Mouse (Mus musculus) E14TG2a.4 (cell line): ENCODE measurements around the gene Glod4.

ENCODE experiments used
- H3K27me3 ChIP-seq: 2 replicates; pipeline ENCODE4 v1.6.1; 2014; ENCODE audit warnings: low read length, control low read depth; ENCODE audit not compliant: insufficient read depth
- H3K36me3 ChIP-seq: 2 replicates; pipeline ENCODE4 v1.6.1; 2014; ENCODE audit warnings: low read length, control low read depth; ENCODE audit not compliant: insufficient read depth
- H3K4me1 ChIP-seq: replicated peaks from 2 replicates; pipeline ENCODE4 v1.6.1; 2014; ENCODE audit warnings: low read depth, low read length, control low read depth
- H3K4me3 ChIP-seq: replicated peaks from 2 replicates; pipeline ENCODE4 v1.5.1; 2014; ENCODE audit warnings: mild to moderate bottlenecking, low read length
- H3K9me3 ChIP-seq: 2 replicates; pipeline ENCODE4 v1.6.1; 2014; ENCODE audit warnings: low read length, control low read depth
- CTCF ChIP-seq: conservative IDR thresholded peaks from 2 replicates; pipeline ENCODE4 v1.5.1; 2014; ENCODE audit warnings: low read length
- NANOG ChIP-seq: IDR thresholded peaks from 2 replicates; pipeline ENCODE4 v1.6.1; 2014; ENCODE audit warnings: borderline replicate concordance, low read length, mixed read lengths
- POU5F1 ChIP-seq: IDR thresholded peaks from 2 replicates; pipeline ENCODE4 v1.6.1; 2014; ENCODE audit warnings: low read length, borderline replicate concordance

Gene Glod4

DNA sequence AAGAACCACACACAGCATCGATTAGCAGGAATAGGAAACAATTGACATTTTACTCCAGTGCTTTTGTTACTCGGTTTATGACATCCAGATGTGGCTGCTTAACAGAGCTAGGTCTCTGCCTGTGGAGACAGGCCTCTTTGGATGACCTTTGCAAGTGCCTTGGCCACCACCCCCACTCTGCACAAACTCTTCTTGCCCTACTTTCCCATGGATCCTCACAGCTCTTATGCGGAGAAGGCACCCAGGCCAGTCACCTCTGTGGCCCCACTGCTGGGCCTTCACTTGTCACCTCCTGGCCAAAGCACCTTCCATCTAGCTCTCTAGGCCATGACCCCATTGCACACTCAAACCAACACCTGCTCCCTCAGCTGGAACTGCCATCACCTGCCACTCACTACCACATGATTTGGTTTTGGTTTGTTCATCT is 159.6 kb downstream of the Glod4 start:
- H3K4me3 ChIP-seq: no peak overlapping the region
- 0 out of 2 replicates have a peak, but pooled peaks cover 6% of the 10 kb centered on the region for H3K36me3 ChIP-seq
- no peaks in the 10 kb centered on the region for H3K27me3 ChIP-seq
- TF ChIP-seq NANOG: no peak
- no peak for TF ChIP-seq CTCF
- TF ChIP-seq POU5F1: no peak
- no peaks in the 10 kb centered on the region for H3K4me1 ChIP-seq
- H3K9me3 ChIP-seq: no peaks in the 10 kb centered on the region

DNA sequence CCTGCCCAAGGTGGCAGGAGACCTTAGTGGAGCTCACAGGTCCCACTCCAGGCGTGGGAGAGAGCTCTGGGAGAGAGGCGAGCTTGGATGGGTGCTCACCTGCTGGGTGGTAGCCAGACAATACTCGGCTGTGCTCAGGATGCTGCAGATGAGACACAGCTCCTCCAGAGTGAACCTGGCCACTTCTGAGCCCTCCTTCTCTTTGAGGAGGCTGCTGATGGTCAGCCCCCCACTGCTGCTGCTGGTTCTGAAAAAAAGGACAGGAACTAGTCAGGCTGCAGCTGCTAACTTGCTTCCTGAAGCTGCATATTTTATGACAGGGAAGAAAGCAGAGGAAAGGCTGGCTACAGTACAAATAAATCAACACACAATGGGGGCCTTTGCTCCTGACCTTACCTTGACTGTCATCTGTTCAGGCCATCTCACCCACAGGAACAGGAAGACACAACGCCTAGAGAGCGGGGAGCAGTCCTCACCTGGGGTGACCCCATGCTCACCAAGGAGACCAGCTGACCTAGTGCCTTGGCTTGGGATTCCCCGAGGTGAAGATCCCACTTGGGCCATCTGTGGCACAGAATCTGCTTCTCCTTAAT is 162.4 kb downstream of the Glod4 start:
- H3K4me3 ChIP-seq: no peak overlapping the region
- no peak for TF ChIP-seq NANOG
- no peak for TF ChIP-seq POU5F1
- TF ChIP-seq CTCF: no peak
- H3K27me3 ChIP-seq: no peaks in the 10 kb centered on the region
- no peaks in the 10 kb centered on the region for H3K4me1 ChIP-seq
- H3K9me3 ChIP-seq: no peaks in the 10 kb centered on the region
- H3K36me3 ChIP-seq: 0 out of 2 replicates have a peak, but pooled peaks cover 6% of the 10 kb centered on the region

DNA sequence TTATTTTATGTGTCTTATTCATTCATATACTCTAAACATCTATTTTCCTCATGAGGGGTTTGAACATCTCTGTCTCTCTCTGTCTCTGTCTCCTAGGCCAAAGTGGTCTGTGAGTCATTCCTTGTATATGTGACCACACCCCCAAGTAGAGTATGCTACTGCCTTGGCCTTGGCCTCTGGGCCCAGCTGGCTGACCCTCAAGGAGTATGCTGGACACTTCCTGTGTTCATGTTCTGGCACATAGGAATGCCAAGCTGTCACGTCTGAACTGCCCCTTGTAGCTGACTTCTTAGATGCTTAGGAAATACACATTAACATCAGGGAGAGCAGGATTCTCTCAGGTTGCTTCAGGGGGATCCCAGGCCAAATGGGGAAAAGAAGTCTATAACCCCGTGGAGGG is 163.2 kb downstream of the Glod4 start:
- H3K9me3 ChIP-seq: no peaks in the 10 kb centered on the region
- H3K36me3 ChIP-seq: 0 out of 2 replicates have a peak, but pooled peaks cover 6% of the 10 kb centered on the region
- TF ChIP-seq CTCF: no peak
- no peak for TF ChIP-seq NANOG
- no peak for TF ChIP-seq POU5F1
- no peaks in the 10 kb centered on the region for H3K4me1 ChIP-seq
- no peaks in the 10 kb centered on the region for H3K27me3 ChIP-seq
- no peak overlapping the region for H3K4me3 ChIP-seq

DNA sequence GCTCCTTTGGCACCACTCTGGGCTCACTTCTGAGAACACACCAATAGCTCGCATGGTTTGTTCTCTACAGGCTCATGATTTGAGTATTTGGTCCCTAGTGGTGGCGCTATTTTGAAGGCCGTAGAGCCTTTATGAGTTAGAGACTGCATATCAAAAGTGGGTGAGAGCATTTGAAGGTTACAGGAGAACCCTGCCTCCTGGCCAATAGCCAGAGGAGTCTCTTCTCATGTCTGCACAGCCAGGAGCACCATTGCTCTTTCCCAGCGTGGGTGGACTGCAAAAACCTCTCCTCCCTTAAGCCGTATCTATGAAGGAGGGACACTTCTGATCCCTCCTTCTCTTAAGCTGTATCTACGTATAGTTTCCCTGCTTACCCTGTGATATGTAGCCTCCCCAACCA is 166.2 kb downstream of the Glod4 start:
- no peak overlapping the region for H3K4me3 ChIP-seq

DNA sequence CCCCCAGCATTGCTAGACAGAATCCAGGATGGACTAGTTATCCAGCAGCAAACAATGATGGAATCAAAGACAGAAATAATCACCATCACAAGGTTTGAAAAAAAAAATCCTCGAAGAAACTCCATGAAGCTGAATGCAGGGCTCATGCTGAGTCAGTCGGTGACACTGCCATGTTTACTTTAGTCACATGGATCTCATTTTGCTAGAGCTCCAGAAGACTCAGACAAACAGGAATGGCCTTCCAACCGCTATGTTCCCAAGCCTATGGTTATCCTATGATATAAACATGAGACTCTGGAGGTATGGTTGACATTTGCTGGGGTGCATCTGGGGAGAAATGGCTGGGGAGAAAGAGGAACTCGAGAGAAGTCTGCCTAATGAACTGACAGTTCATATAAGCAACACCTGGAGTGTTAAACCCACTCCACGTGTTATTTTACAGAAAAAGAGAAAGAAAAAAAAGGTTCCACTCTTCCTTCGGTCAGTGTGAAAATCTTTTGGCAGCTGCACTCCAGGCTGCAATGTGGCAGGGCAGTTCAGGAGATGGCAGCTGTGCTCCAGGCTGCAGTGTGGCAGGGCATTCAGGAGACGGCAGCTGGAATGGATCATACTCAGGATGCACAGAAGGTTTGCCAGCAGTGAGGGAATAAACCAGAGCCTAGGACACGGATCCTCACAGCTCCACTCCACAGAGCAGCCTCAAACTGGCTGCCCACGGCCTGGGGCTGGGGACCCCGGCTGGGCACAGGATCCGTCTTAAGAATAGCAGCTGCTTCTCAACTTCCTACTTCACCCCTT is 169.0 kb downstream of the Glod4 start:
- Histone ChIP-seq H3K4me1 (no peaks in the 10 kb centered on the region), H3K36me3 (no peaks in the 10 kb centered on the region), H3K9me3 (no peaks in the 10 kb centered on the region), H3K27me3 (no peaks in the 10 kb centered on the region), H3K4me3 (no peak overlapping the region)
- TF ChIP-seq POU5F1 (no peak), NANOG (no peak), CTCF (no peak)

More for the DNA sequence above, 166.2 kb downstream of the Glod4 start:
- H3K9me3 ChIP-seq: no peaks in the 10 kb centered on the region
- 0 out of 2 replicates have a peak, but pooled peaks cover 6% of the 10 kb centered on the region for H3K36me3 ChIP-seq
- no peaks in the 10 kb centered on the region for H3K27me3 ChIP-seq
- H3K4me1 ChIP-seq: no peaks in the 10 kb centered on the region
- TF ChIP-seq NANOG (no peak), CTCF (no peak), POU5F1 (no peak)
